ENCODE assay signal across 17 mouse cellular contexts in the genomic region with DNA sequence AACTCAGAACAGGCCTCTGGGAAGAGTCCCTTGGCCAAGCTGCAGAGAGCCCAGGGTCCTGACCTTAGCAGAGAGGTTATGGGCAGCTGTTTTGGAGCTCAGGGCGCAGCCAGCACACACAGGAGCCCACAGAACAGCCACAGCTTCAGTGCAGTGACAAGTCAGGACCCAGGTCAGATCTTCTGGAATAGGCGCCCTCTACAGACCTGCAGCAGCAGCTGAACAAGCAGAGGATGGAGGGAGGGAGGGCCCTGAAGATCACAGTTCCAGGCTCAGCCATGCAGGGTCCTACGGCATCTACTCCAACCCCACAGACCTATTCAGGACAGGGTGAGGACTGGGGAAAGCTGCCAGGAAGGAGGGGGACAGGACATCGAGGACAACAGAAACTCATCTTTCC. TPM values are rescaled to one million over a fixed set of nuclear protein-coding genes. Genes with fewer than 3 reads are reported as not detected.
DNase-seq lines count a peak whose midpoint lies in the region; ATAC-seq and TF ChIP-seq lines count a peak whose summit lies in the region.
"Had no signal": no experiment of that assay in that cellular context is flagged by ENCODE, and none has a peak within 500 bp of the region (broad histone marks: within the 10 kb centered on the region; RNA-seq: fewer than 3 reads in every experiment).

No protein-coding gene starts in this region.

- no peak overlapping the region for H3K4me2 ChIP-seq in embryonic facial prominence, embryonic 12.5 days (replicated peaks)
- H3K4me2 ChIP-seq in liver, embryonic 14.5 days (ENCODE audit: low read depth) = no peak overlapping the region
- H3K4me2 ChIP-seq: embryonic facial prominence, embryonic 15.5 days; limb, embryonic 13.5 days had no signal

- peaks cover 72% of the 10 kb centered on the region for H3K36me3 ChIP-seq in embryonic facial prominence, embryonic 12.5 days
- H3K36me3 ChIP-seq in embryonic facial prominence, embryonic 10.5 days (replicated peaks) = peaks cover 92% of the 10 kb centered on the region
- peaks cover 94% of the 10 kb centered on the region for H3K36me3 ChIP-seq in E14TG2a.4 (ENCODE audit: insufficient read depth, low read length)
- H3K36me3 ChIP-seq in liver, embryonic 14.5 days (replicated peaks; ENCODE audit: control insufficient read depth, insufficient read depth, low read depth) = no peaks in the 10 kb centered on the region

- H3K4me1 ChIP-seq in embryonic facial prominence, embryonic 12.5 days = no peaks in the 10 kb centered on the region
- peaks cover 4% of the 10 kb centered on the region for H3K4me1 ChIP-seq in embryonic facial prominence, embryonic 10.5 days
- peaks cover 23% of the 10 kb centered on the region for H3K4me1 ChIP-seq in E14TG2a.4 (replicated peaks; ENCODE audit: low read depth, low read length)
- H3K4me1 ChIP-seq in liver, embryonic 14.5 days (replicated peaks; ENCODE audit: control insufficient read depth in 2 of 2, insufficient read depth in 2 of 2, low read length in 1 of 2) = peaks cover 0 to 4% of the 10 kb centered on the region in 2 experiments; a peak in 2 of 4 replicates

- TF ChIP-seq CTCF in layer of hippocampus, adult 2 months (conservative IDR thresholded peaks at IDR 0.05) = peak; percentile 47
- TF ChIP-seq CTCF in E14TG2a.4 (conservative IDR thresholded peaks at IDR 0.05; ENCODE audit: low read length) = peak; percentile 11; the same call in 1 of the 2 replicates
- peak; percentile 57 for TF ChIP-seq CTCF in liver, embryonic 14.5 days (IDR thresholded peaks at IDR 0.05; ENCODE audit: low read depth)

- H3K27ac ChIP-seq in embryonic facial prominence, embryonic 12.5 days = no peak overlapping the region
- H3K27ac ChIP-seq in embryonic facial prominence, embryonic 10.5 days (replicated peaks) = no peak overlapping the region
- no peak overlapping the region for H3K27ac ChIP-seq in layer of hippocampus, adult 2 months
- H3K27ac ChIP-seq in liver, embryonic 14.5 days = no peak overlapping the region
- H3K27ac ChIP-seq: embryonic facial prominence, embryonic 15.5 days; limb, embryonic 13.5 days had no signal

- 72% methylated on average over 4 of the region's 4 CpGs for WGBS in embryonic facial prominence, embryonic 12.5 days
- WGBS in embryonic facial prominence, embryonic 10.5 days = 66% methylated on average over 4 of the region's 4 CpGs
- WGBS in liver, embryonic 14.5 days (ENCODE audit: insufficient replicate concordance) = 49% methylated on average over 4 of the region's 4 CpGs

- peak; percentile 12; the same call in 1 of the 2 replicates for ATAC-seq in embryonic facial prominence, embryonic 12.5 days (ENCODE audit: insufficient number of reproducible peaks, insufficient read depth, low FRiP score, low TSS enrichment)
- peak; percentile 29; the same call in 1 of the 2 replicates for ATAC-seq in liver, embryonic 14.5 days (ENCODE audit: insufficient read depth)
- no peak for ATAC-seq in megakaryocyte, adult 5-6 weeks (ENCODE audit: poor library complexity, severe bottlenecking)
- ATAC-seq: forebrain, embryonic 16.5 days had no signal

- no peaks in the 10 kb centered on the region for H3K9me3 ChIP-seq in embryonic facial prominence, embryonic 12.5 days
- H3K9me3 ChIP-seq in embryonic facial prominence, embryonic 10.5 days = no peaks in the 10 kb centered on the region
- H3K9me3 ChIP-seq in E14TG2a.4 (ENCODE audit: low read length) = no peaks in the 10 kb centered on the region
- H3K9me3 ChIP-seq in liver, embryonic 14.5 days (ENCODE audit: control insufficient read depth, low read length) = no peaks in the 10 kb centered on the region
- H3K9me3 ChIP-seq: embryonic facial prominence, embryonic 15.5 days; limb, embryonic 13.5 days had no signal

- H3K27me3 ChIP-seq in embryonic facial prominence, embryonic 12.5 days = no peaks in the 10 kb centered on the region
- no peaks in the 10 kb centered on the region for H3K27me3 ChIP-seq in embryonic facial prominence, embryonic 10.5 days (replicated peaks; ENCODE audit: low read depth, poor library complexity, severe bottlenecking)
- H3K27me3 ChIP-seq in E14TG2a.4 (ENCODE audit: insufficient read depth, low read length) = no peaks in the 10 kb centered on the region
- no peaks in the 10 kb centered on the region for H3K27me3 ChIP-seq in liver, embryonic 14.5 days (ENCODE audit: control insufficient read depth, insufficient read depth, low read length)
- H3K27me3 ChIP-seq: embryonic facial prominence, embryonic 15.5 days; limb, embryonic 13.5 days had no signal

- H3K4me3 ChIP-seq in embryonic facial prominence, embryonic 12.5 days = no peak overlapping the region
- H3K4me3 ChIP-seq in embryonic facial prominence, embryonic 10.5 days = no peak overlapping the region
- H3K4me3 ChIP-seq in layer of hippocampus, adult 2 months = no peak overlapping the region
- H3K4me3 ChIP-seq in E14TG2a.4 (replicated peaks; ENCODE audit: low read length) = no peak overlapping the region
- H3K4me3 ChIP-seq in liver, embryonic 14.5 days (ENCODE audit: insufficient read depth in 1 of 2, low read depth in 2 of 2, low read length in 2 of 2) = no peak overlapping the region
- H3K4me3 ChIP-seq: embryonic facial prominence, embryonic 15.5 days; limb, embryonic 13.5 days had no signal

- no peak for DNase-seq in embryonic facial prominence, embryonic 10.5 days (ENCODE audit: low spot score)
- DNase-seq in layer of hippocampus, adult 2 months (ENCODE audit: low spot score in 2 of 2) = no peak
- no peak for DNase-seq in layer of hippocampus, adult 9-11 months
- DNase-seq in liver, embryonic 14.5 days (ENCODE audit: low read depth in 3 of 3, low spot score in 3 of 3) = no peak
- DNase-seq in urinary bladder, postnatal 25 days (ENCODE audit: low spot score) = no peak
- DNase-seq: cerebellum, postnatal 25 days; heart, adult 11 months; heart, postnatal 10 days had no signal

- TF ChIP-seq EP300 in liver, embryonic 14.5 days (IDR thresholded peaks at IDR 0.05; ENCODE audit: low read depth) = no peak

- no peak overlapping the region for H3K9ac ChIP-seq in embryonic facial prominence, embryonic 12.5 days
- no peak overlapping the region for H3K9ac ChIP-seq in liver, embryonic 14.5 days (replicated peaks)
- H3K9ac ChIP-seq: embryonic facial prominence, embryonic 15.5 days; limb, embryonic 13.5 days had no signal

RNA-seq across cellular contexts. Expression of a gene that starts 10.8 kb away (rescaled TPM):
- polyA plus RNA-seq in embryonic facial prominence, embryonic 12.5 days (2016; fragmentation: Nextera tagmentation; extraction: Ambion mirVana) = 25.1 and 26.3 TPM in 2 replicates
- polyA plus RNA-seq in embryonic facial prominence, embryonic 10.5 days (2016; fragmentation: Nextera tagmentation; extraction: Ambion mirVana) = 23.2 and 26.3 TPM in 2 replicates
- 1 to 10 TPM in 1 of 2 experiments, under 1 TPM in 1; 0.66 to 1.3 TPM for total RNA-seq in layer of hippocampus, adult 2 months (2021)
- polyA plus RNA-seq in liver, embryonic 14.5 days (2012; rRNA removed) = 61.1 and 70.1 TPM in 2 replicates
- 119 and 123 TPM in 2 replicates for polyA plus RNA-seq in liver, embryonic 14.5 days (2014; fragmentation: Nextera tagmentation; extraction: Ambion mirVana)
- total RNA-seq in megakaryocyte, adult 5-6 weeks (2015) = 0.40 TPM in 1 of 2 replicates, not detected in the other
- total RNA-seq in megakaryocyte, adult 5-6 weeks (2017) = 0.33 and 1.4 TPM in 2 replicates

RNA-seq across cellular contexts. Expression of a gene that starts 24.2 kb away (rescaled TPM):
- polyA plus RNA-seq in embryonic facial prominence, embryonic 12.5 days (2016; fragmentation: Nextera tagmentation; extraction: Ambion mirVana) = 51.2 and 52.1 TPM in 2 replicates
- polyA plus RNA-seq in embryonic facial prominence, embryonic 10.5 days (2016; fragmentation: Nextera tagmentation; extraction: Ambion mirVana) = 41.6 and 43.1 TPM in 2 replicates
- total RNA-seq in layer of hippocampus, adult 2 months (2021) = 100 to 1,000 TPM; 820 to 852 TPM
- polyA plus RNA-seq in liver, embryonic 14.5 days (2012; rRNA removed) = 16.4 and 18.1 TPM in 2 replicates
- polyA plus RNA-seq in liver, embryonic 14.5 days (2014; fragmentation: Nextera tagmentation; extraction: Ambion mirVana) = 6.6 and 7.9 TPM in 2 replicates
- 28.3 and 35.9 TPM in 2 replicates for total RNA-seq in megakaryocyte, adult 5-6 weeks (2015)
- total RNA-seq in megakaryocyte, adult 5-6 weeks (2017) = 33.8 and 37.8 TPM in 2 replicates

RNA-seq across cellular contexts. Expression of a gene that starts 30.8 kb away (rescaled TPM):
- polyA plus RNA-seq in embryonic facial prominence, embryonic 12.5 days (2016; fragmentation: Nextera tagmentation; extraction: Ambion mirVana) = 1.1 and 1.2 TPM in 2 replicates
- 0.60 and 0.80 TPM in 2 replicates for polyA plus RNA-seq in embryonic facial prominence, embryonic 10.5 days (2016; fragmentation: Nextera tagmentation; extraction: Ambion mirVana)
- 1 to 10 TPM; 6.7 to 9.5 TPM for total RNA-seq in layer of hippocampus, adult 2 months (2021)
- 0.01 TPM in 1 of 2 replicates, not detected in the other for polyA plus RNA-seq in liver, embryonic 14.5 days (2012; rRNA removed)
- polyA plus RNA-seq in liver, embryonic 14.5 days (2014; fragmentation: Nextera tagmentation; extraction: Ambion mirVana) = not detected in 2 replicates
- total RNA-seq in megakaryocyte, adult 5-6 weeks (2015) = not detected in 2 replicates
- not detected in 2 replicates for total RNA-seq in megakaryocyte, adult 5-6 weeks (2017)
- total RNA-seq: neutrophil, adult 5-6 weeks had no signal

RNA-seq across cellular contexts. Expression of a gene that starts 39.2 kb away (rescaled TPM):
- 1.5 and 1.7 TPM in 2 replicates for polyA plus RNA-seq in embryonic facial prominence, embryonic 12.5 days (2016; fragmentation: Nextera tagmentation; extraction: Ambion mirVana)
- 0.34 and 0.40 TPM in 2 replicates for polyA plus RNA-seq in embryonic facial prominence, embryonic 10.5 days (2016; fragmentation: Nextera tagmentation; extraction: Ambion mirVana)
- total RNA-seq in layer of hippocampus, adult 2 months (2021) = under 1 TPM; 0.15 to 0.38 TPM
- 0.03 TPM in 2 replicates for polyA plus RNA-seq in liver, embryonic 14.5 days (2012; rRNA removed)
- not detected in 2 replicates for polyA plus RNA-seq in liver, embryonic 14.5 days (2014; fragmentation: Nextera tagmentation; extraction: Ambion mirVana)
- total RNA-seq in megakaryocyte, adult 5-6 weeks (2015) = 0.04 and 0.34 TPM in 2 replicates
- not detected in 2 replicates for total RNA-seq in megakaryocyte, adult 5-6 weeks (2017)
- polyA plus RNA-seq: forebrain, embryonic 16.5 days had no signal

RNA-seq across cellular contexts. Expression of a gene that starts 50.9 kb away (rescaled TPM):
- 0.13 and 0.38 TPM in 2 replicates for polyA plus RNA-seq in embryonic facial prominence, embryonic 12.5 days (2016; fragmentation: Nextera tagmentation; extraction: Ambion mirVana)
- 1.0 and 1.5 TPM in 2 replicates for polyA plus RNA-seq in embryonic facial prominence, embryonic 10.5 days (2016; fragmentation: Nextera tagmentation; extraction: Ambion mirVana)
- total RNA-seq in layer of hippocampus, adult 2 months (2021) = not detected
- not detected in 2 replicates for polyA plus RNA-seq in liver, embryonic 14.5 days (2012; rRNA removed)
- polyA plus RNA-seq in liver, embryonic 14.5 days (2014; fragmentation: Nextera tagmentation; extraction: Ambion mirVana) = not detected in 2 replicates
- total RNA-seq in megakaryocyte, adult 5-6 weeks (2015) = not detected in 2 replicates
- total RNA-seq in megakaryocyte, adult 5-6 weeks (2017) = not detected in 2 replicates
- total RNA-seq: heart, postnatal 10 days; layer of hippocampus, postnatal 25 days; neutrophil, adult 5-6 weeks had no signal
- polyA plus RNA-seq: embryonic facial prominence, embryonic 15.5 days; kidney, embryonic 16.5 days; limb, embryonic 13.5 days had no signal
